Mouse (Mus musculus) testis, postnatal 10 days (tissue): Measurements from ENCODE around the gene Letmd1.
"Not testable (repeated sequence)": the region's sequence is repeated elsewhere in the genome, so short reads cannot be mapped to it uniquely, and the experiment has no call there.

Experiments
- DNase-seq: peaks from one replicate; pipeline ENCODE4 v3.0.0; 2021; ENCODE audit warnings: low spot score

The Letmd1 gene

DNA sequence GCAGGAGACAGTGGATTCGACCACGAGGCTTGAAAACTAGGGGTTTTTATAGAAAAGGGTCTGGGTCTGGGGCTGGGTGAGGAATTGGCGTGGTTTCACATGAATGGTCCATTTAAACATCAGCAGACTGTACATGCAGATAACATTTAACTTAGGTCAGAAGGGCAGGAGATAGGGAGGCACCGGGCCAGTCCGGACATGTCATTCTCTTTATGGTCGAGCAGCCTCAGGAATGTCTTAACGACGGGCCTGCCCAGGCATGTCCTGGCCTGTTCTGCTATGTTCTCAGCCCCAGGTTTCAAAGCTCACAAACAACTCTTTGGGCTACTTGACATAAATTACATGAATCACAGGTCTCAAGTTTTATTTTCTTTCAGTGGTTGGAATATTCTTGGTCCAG, 30.7 kb downstream of the Letmd1 start:
- not testable (repeated sequence) for DNase-seq

DNA sequence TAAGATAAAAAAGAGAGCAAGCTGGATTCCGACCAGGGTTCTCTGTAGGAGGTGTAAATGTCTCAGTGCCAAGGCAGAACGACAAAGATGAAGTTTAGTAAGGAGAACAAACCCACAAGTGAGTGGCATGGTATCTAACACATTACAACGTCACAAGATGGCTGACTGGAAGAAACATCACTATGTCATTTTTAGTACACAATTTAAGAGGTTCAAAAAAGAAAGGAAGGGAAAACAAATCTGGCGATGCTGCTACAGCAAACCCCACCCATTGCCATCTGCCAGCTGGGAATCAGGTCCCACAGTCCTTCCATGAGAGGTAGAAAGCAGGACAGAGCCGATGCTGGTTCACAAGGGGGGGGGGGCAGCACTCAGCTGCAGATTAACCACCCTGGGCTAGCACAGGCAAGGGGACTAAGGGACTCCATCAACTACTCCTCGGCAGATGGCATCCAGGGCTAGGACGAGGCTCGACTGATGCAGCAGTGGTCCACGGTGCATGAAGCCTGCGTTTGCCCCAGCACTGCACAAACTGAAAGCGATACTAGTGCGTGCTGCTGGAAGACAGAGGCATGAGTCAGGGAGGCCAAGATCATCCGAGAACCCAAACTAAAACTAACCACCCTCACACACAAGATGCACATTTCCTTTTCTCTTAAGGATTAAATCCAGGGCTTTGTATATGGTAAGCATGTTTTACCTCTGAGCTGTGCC, 39.8 kb downstream of the Letmd1 start:
- DNase-seq, result no peak

GRCm38 (mm10) chr15:100510072-100510471, 41.2 kb downstream of the Letmd1 start:
- no peak for DNase-seq

GRCm38 (mm10) chr15:100513387-100513786, 44.6 kb downstream of the Letmd1 start:
- no peak for DNase-seq

- no peak for DNase-seq
These were observed 46.3 kb downstream of the Letmd1 start for GRCm38 (mm10) chr15:100515121-100515520.

GRCm38 (mm10) chr15:100520306-100520705, 51.5 kb downstream of the Letmd1 start:
- DNase-seq, result no peak

- no peak for DNase-seq
These were observed 56.6 kb downstream of the Letmd1 start for GRCm38 (mm10) chr15:100525405-100525804.

DNA sequence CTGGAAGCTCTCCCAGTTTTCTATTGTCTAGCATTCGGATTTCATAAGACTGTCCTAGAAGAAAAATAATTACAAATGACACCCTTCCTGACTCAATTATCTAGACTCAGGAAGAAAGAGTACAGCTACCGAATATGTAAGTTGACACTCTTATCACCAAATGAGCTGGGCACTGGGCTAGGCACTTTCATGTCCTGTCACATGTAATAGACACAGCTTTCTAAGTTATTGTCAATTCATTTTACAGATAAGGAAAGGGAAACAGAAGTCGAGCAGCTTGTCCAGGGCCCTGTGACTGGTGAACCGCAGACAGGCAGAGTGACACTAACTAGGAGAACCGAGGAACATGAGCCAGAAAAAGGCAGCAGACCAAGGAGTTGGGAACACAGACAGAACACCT, 59.1 kb downstream of the Letmd1 start:
- no peak for DNase-seq
